Mouse (Mus musculus): ENCODE results near the gene Mdm2.
A peak's percentile ranks its signal among the peaks of the same experiment; 100 is the strongest.

Gene Mdm2

DNA sequence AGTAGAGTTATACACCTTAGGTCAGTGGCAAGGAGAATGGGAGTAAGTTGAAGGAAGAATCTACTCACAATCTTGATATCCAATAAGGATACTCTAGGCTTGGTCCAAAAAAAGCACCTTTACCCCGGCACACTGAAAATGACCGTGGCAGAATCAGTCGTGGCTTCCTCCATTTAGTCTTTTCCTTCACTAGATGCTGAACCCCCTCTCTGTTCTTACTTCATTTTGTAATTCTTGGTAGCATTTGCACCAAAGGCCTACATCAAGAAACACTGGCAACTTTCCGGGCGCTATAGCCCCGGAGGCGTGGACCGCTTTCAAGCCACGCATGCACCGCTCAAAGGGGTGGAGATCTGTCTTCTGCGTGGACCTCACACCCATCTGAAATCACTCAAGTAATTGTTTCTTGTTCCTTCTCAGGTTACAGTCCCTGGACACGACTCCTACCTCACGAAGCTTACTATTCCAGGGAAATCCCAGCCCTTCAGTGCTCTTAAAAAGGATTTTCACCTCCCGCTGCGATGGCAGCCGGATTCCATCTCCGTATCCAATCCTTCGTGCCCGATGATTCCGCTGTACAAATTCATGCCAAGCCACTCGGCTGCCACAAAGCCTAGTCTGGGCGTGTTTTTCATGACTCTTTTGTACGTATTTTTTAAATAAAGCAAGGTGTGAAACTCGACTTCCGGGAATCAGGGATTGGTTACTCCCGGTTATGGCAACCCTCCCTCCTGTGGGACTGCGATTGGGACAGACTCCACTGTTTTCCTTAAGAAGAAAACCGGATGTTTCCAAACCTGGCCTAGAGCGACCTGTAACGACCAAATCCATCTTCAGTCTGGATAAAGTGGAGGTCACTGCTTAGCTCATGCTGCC is 27.5 kb downstream of the Mdm2 start:
- DNase-seq (ENCODE audit: low spot score in 2 of 2), result no peak

DNA sequence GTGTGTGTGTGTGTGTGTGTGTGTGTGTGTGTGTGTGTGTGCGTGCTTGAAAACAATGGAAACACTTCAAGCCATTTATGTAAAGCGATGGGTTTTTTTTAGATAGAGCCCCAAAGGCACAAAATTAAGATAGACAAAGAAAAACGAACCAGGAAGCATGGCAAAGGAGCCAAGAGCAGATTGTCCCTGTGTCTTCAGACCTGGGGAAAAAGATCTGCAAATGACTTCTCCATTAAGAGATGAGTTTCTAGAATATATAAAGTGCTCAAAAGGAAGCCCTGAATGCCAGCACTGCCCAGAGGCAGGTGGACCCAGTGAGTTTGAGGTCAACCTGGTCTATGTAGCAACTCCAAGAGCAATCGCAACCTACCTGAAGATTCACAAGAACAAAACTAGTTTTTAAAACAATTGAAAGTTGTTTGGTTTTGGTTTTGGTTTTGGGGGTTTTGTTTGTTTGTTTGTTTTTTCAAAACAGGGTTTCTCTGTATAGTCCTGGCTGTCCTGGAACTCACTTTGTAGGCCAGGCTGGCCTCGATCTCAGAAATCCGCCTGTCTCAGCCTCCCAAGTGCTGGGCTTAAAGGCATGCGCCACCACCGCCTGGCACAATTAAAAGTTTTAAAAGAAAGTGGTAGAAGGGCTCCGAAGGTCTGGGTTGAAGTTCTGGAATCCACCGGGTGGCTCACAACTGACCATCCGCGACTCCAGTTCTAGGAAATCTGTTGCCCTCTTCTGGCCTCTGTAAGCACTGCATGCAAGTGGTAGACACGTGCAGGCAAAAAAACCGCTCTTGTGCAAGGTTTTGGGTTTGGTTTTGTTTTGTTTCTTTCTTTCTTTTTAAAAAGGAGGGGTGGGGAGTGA is 28.3 kb downstream of the Mdm2 start:
- no peak for DNase-seq (ENCODE audit: low spot score in 2 of 2)

DNA sequence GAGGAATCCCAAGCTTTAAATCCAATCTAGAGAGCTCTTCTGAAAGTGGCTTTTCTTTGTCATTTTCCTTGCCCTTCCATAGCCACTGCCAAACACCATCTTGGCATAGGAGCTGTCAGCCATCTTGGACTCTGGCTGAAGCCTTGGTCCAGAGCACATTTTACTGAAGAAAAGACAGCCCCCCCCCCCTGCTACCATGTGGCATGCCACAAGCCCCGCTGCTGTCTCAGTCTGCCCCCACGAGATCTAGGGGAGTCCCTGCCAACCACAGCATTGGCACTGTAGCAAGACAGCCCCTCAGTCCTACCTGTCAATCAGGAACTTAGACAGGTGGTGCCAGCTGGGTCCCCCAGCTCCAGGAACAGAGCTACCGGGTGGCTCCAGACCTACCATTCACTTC is 29.0 kb downstream of the Mdm2 start:
- no peak for DNase-seq (ENCODE audit: low spot score in 2 of 2)

DNA sequence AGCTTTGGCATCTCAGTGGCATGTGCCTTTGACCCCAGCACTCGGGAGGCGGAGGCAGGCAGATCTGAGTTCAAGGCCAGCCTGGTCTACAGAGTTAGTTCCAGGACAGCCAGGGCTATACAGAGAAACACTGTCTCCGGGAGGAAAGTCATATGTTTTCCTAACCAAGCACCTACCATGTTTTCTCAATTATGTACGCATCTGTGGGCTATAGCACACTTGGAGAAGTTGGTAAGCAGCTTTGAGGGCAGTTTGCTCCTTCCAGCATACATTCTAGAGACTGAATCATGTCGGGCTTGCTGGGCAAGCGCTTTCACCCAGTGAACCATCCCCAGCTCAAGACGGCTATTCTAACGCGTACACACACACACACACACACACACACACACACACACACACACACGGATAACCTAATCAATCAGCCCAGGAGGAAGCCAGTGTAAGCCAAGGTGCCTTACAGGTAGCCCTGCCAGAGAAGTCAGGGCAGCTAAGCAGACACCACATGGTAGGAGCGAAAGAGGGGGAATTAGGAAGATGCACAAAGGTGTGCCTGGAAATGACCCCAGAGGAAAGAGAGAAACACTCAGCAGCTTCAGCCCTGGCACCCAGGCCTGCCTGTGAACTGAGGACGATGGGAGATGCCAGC is 29.6 kb downstream of the Mdm2 start:
- DNase-seq (ENCODE audit: low spot score in 2 of 2), result no peak

DNA sequence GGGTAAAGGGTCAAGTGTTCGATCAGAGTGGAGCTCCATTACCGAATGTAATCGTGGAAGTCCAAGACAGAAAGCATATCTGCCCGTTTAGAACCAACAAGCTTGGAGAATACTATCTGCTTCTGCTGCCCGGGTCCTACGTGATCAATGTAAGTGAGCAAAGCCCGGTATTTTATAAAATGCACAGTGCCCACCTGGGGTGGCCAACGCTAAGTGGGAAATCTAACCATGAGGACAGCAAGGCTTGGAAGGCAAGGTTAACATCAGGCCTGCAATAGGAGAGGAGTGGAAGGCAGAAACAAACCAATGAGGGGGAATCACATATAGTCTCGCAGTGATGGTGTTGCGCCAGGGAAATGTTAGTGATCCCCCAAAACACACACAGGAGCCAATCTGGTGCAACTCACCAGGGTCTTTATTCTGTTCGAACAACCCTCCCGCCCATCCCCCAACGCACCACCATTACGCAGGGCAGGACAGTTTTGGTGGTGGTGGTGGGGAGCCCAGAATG is 30.5 kb downstream of the Mdm2 start:
- no peak for DNase-seq (ENCODE audit: low spot score in 2 of 2)

DNA sequence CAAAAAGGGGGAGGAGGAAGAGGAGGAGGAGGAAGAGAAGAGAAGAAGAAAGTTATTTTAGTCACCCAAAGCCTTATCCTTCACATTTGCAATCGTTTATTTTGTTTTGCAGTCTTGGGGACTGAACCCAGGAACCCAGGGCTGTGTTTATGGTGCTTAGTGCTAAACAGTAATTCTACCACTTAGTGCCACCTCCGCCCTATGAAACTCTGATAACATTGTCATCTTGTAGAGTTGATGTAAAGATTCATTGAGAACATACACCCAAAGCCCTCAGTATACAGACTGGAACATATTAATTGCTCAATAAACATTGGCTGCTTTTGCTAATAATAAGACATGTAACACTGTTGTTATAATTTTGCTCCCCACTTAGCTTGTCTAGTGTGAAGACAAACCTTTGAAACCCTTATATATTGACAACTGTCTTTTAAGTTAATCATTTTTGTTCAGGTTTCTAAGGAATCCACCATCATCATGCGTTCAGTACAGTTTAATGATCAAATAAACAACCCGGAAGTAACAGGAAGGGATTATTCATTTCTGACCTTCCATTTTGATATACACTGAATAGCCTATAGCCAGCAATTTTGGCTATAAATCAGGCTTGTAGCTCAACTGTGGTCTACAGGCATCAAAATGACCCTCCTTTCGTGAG is 31.4 kb downstream of the Mdm2 start:
- no peak for DNase-seq (ENCODE audit: low spot score in 2 of 2)

DNA sequence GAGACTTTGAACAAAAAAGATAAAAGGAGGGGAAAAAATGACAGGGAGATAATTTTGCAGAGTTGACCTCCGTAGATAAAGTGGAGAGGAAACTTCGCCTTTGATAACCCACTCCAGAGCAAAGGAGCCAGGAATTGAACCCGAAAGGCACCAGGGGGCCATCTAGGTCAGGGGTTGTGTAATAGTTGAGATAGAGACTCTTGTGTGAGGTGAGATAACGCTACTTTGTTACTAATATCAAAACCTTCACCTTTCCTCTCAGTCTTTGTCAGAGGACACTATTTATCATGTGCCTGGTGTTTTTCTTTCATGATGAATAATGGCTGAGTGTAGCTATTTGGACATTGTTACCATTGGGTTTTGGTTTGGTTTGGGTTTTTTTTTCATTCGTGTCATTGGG is 32.2 kb downstream of the Mdm2 start:
- DNase-seq (ENCODE audit: low spot score in 2 of 2), result no peak

DNA sequence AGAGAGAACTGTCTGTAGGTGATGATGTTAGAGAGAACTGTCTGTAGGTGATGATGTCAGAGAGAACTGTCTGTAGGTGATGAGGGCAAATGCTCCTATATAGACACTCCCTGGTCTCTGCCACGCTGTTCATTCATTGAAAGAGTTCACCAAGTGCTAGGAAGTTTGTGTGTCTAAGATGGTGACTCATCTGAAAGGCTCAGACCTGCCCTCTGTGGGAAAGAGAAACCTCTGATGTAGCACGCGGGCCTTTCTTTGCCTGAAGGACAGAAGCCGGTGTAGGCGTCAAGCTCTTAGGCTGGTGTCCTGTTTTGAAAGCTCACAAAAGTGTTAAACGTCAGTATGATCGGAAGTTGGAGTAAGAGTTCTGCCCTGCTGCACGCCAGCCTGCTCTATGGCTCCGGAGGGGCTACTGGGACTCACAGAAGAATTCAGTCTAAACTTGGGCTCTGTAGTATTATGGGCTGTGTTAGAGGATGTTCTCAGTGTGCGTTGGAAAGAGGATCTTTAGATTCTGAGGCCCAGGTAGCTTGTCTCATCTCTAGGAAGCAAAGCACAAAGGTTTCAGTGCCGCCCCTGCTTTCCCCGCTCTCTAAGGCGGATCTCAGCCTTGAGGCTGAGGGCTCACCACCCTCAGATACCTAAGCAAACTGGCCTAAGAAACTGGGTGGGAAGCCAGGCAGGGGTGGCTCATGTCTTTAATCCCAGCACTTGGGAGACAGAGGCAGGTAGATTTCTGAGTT is 32.9 kb downstream of the Mdm2 start:
- DNase-seq (ENCODE audit: low spot score in 2 of 2), result no peak

DNA sequence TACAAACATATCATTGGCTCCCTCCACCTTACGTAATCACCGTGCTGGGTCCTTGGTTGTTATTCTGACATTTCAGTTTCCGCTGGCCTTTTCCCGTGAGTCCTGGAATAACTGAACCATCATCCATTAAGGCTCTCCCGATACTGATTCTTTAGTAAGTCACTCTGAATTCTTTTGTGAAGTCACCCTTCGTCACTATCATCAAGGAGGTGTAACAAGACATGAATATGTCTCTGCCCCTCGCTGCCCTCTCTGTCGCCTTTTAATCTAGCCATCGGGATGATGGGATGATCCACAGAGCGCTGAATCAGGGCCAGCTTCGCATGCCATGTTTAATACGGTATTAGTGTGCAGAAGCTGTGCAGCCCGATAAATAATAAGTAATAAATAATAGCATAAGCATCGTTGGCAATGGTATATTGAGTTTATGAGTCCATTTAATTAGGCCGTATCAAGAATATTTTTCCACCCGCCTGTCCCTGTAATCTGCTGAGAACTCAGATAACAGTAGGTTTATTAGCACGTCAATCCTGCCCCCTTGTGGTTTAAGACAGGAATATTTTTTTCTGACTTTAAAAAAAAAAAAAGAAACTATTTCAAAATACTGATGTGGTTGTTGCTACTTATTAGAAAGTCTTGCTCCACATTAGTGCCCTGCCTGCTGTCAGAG is 33.8 kb downstream of the Mdm2 start:
- DNase-seq (ENCODE audit: low spot score in 2 of 2), result peak; percentile 16 to 19

DNA sequence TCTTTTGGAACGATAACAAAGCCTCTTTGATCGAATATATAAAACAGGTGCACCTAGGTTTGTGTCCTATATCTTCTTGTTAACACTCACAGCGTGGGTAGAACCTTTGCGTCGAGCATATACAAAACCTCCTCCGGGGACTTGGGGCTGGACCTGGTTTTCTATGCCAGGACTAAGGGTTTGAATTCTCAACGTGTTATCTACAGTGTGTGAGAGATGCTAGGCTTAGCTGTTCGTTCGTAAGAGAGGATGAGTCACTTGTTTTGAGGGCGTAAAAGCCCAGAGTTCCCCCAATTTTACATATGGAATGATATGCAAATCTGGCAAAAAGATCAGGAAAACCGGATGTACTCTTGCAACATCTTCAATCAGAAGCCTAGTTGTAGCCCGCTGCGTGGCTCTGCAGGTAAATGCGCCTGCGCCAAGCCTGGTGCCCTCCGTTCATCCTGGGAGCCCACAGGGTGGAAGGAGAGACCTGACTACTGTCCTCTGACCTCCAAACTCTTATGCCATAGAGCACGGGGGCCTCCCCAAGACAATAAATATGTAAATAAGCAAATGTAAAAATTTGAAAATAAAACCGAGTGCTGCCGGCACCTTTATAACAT is 34.4 kb downstream of the Mdm2 start:
- peak; percentile 34 to 49 for DNase-seq (ENCODE audit: low spot score in 2 of 2)

DNA sequence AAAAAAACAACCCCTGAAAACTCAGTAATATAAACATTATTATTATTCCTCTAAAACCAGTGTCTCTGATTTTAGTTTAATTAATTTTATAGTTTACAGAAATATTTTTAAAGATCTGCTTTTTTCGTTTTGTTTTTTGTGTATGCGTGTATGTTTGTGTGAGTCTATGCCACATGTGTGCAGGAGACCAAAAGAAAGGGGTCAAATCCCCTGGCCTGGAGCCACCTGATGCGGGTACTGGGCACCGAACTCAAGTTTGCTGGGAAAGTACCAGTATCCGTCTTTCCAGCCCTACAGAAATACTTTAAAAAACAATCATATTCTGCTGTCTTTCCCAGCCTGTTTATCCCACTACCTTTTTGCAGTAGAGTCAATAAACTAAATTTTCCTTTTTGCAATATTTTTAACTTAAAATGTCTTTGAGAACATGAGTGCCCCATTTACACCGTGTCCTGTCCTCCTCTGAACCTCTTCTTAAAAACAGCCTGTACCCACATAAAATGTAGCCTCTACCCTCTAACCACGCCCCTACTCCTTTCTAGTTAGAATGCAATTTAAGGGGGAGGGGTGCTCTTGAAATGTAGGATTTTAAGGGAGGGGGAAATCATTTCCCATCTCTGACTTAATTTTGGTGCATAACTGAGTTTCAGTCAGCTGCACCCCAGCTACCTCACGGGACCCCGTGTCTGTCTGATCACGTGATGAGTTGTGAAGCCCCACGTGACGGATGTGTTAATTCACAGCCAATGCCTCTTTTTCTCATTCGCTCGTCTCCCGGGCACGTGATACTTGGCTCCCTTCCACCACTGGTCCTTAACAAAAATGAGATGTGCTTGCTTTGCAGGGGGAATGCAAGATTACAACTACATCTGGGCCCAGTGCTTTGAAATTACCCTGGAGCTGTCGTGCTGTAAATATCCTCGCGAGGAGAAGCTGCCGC is 35.2 kb downstream of the Mdm2 start:
- DNase-seq (ENCODE audit: low spot score in 2 of 2), result peak; percentile 57 to 64

DNA sequence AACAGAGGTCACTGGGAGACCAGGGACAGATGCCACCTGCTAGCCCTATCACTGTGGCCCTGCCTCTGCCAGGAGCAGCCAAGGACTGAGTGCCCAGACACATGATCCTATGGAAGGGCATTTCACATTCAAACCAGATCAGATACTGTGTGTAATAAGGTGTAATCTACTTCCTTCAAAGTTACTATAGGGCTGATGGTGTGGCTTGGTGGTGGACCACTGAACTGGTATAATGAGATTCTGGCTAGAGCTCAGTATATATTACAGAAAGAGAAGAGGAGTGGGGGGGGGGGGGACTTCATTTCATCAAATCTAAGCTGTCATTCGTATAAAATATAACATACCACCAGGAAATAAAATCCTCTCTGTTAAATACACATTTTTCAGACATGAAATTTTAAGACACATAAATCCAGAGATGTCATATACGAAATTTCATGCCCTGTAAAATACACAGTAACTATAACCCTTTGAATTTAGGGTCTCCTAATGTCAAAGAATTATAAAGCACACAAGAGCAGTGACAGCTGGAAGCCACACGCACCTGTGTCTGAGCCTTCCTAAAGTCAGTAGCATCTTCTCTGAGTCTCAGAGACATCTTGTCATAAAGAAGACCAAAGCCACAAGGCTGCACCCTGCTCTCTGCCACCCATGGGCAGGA is 36.1 kb downstream of the Mdm2 start:
- no peak for DNase-seq (ENCODE audit: low spot score in 2 of 2)

DNA sequence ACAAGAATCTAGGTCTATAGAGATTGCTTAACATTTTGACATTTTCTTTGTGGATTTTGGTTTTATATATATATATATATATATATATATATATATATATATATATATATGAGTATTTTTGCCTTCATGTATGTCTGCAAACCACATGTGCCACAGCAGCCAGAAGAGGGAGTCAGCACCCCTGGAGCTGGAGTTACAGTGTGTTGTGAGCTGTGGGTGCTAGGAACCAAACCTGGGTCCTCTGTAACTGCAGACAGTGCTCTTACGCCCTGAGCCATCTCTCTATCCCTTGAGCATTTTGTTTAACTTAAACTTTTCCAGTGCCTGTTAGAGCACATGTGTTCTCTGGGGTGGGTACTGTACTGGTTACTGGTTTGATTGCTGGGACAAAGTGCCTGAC is 36.6 kb downstream of the Mdm2 start:
- DNase-seq (ENCODE audit: low spot score in 2 of 2), result no peak

DNA sequence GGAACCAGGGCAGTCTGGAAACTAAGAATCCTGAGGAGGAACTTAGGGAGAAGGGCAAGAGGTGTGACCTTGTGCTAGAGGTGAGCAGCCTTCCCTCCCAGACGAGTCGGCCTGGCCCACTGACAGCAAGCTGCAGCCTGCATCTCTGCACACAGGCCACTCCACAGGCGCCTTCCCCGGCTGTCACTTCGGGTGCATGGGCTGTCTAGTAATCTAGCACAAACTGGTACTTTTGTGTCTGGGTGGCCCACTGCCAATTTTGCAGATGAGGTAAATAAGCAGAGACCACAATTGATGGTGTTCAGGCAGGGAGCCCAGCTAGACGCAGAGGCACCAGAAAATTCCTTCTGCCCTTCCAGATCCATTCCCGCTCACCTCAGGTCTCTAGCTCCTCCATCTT is 37.9 kb downstream of the Mdm2 start:
- peak in 1 of 2 experiments; percentile 21 for DNase-seq (ENCODE audit: low spot score in 2 of 2)

DNA sequence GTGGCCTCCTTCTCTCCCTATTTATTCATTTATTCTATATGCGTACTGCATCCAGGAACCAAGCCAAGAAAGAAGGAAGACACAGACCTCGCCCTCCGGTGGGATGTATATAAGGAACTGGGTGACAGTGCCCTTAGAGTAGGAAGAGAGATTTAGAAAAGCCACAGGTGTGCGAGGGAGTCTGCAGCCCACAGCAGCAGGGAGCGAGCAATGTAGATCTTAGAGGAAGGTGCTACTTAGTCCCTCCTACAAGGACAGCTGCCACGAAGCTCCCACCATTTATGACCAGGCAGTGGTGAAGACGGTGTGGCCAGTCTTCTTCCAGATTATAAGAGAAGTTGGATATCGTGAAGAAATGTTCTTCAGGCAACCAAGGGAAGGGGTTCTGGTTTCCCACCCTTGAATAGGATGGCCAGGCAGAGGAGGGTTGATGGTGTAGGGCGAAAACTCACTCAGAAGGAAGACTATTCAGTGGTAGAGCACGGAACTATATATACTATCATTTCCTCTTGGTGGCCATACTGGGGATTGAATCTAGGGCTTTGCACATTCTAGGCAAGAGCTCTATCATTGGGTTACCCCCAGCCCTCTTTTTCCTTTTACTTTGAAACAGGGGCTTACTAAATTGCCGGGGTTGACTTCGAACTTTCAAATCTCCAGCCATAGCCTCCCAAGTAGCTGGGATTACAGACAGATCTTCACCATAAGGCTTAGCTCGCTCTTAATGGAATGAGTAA is 38.5 kb downstream of the Mdm2 start:
- DNase-seq (ENCODE audit: low spot score in 2 of 2), result no peak

DNA sequence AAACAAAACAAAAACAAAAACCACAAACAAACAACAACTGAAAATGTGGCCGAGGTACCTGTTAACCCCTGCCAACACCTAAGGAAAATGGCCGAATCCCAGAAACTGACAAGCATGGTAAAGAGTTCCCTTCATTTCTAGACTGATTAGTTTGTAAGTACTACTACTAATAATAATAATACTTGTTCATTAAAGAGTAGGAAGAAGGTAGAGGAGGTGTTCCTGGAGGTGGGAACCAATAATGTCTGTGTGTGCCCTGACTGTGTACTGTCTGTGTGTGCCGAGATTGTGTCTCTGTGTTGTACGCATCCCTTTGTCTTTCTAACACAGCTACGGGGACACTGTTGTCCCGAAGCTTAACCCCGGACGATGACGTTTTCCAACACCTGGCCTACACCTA is 39.3 kb downstream of the Mdm2 start:
- DNase-seq (ENCODE audit: low spot score in 2 of 2), result no peak

DNA sequence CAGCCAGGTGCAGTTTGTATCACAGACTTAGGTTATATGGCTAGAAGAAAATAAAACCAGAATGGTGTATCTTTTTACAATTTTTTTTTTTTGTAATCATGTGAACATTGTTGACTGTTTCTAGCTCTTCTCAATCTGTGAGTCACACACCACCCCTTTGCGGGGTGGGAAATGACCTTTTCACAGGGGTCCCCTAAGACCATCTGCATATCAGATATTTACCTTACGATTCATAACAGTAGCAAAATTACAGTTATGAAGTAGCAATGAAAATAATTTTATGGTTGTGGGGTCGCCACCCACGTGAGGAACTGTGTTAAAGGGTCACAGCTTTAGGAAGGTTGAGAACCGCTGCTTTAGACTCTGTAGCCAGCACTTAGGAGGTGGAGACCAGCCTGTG is 39.8 kb downstream of the Mdm2 start:
- DNase-seq (ENCODE audit: low spot score in 2 of 2), result no peak

DNA sequence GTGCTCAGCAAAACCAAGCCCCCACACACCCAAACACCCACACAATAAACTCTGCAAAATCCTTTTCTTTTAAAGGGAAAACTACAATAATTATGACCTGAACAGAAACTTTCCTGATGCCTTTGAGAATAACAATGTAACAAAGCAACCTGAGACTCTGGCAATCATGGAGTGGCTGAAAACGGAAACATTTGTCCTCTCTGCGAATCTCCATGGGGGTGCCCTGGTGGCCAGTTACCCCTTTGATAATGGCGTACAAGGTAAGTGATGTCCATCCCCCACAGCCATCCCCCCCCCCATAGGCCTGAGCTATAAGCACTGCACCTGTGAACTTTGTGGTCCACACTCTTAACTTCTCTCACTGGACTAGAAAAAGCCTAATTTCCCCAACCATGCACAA is 40.5 kb downstream of the Mdm2 start:
- no peak for DNase-seq (ENCODE audit: low spot score in 2 of 2)
